Mouse (Mus musculus): Measurements from ENCODE around the gene Rpp38. TPM values are rescaled to one million over a fixed set of nuclear protein-coding genes. Genes with fewer than 3 reads are reported as not detected.

Gene Rpp38
- total and polyA plus RNA-seq, 3 experiments: 9.9 to 16.6 TPM; not detected in 1

DNA sequence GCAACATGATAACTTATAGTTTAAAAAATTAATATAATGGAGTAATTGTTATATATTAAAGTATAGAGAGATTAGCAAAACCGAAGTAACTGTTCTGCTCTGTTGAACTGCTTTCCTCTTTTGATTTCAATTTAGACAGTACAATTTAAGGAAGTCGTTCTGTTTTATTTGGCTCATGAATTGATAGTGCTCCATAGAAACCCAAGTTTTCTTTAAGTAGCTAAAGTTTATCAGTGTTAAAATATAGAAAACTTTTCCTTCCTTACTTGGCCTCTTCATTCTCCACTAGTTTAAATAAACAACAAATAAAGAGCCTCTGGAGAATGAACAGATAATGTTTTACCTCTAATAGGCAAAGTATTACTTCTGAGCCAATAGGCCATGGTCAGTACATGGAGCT lies 46.2 kb downstream of the Rpp38 start:
- Histone ChIP-seq H3K27ac (ENCODE audit: control insufficient read depth, low read depth, low read length) (no peak overlapping the region), H3K9ac (ENCODE audit: control insufficient read depth, low read depth, low read length, poor library complexity, severe bottlenecking) (no peak overlapping the region), H3K4me3 (ENCODE audit: control insufficient read depth in 1 of 2, insufficient read depth in 1 of 2, low read depth in 2 of 2, low read length in 2 of 2) (peak overlapping the region in 1 of 2 experiments; percentile 36; a peak in 2 of 4 replicates), H3K79me2 (ENCODE audit: control insufficient read depth, insufficient read depth, low read length, poor library complexity) (peaks cover 34% of the 10 kb centered on the region), H3K4me1 (ENCODE audit: control insufficient read depth in 1 of 2, insufficient read depth in 2 of 2, low read length in 2 of 2) (peaks cover 7 to 19% of the 10 kb centered on the region in 2 experiments), H3K36me3 (ENCODE audit: control insufficient read depth in 1 of 2, insufficient read depth in 2 of 2, low read length in 2 of 2) (peaks cover 0 to 33% of the 10 kb centered on the region in 2 experiments; a peak in 3 of 4 replicates), H3K27me3 (ENCODE audit: control insufficient read depth in 1 of 2, insufficient read depth in 2 of 2, low read length in 2 of 2) (no peaks in the 10 kb centered on the region), H3K9me3 (replicated peaks; ENCODE audit: insufficient read depth, low read length) (no peaks in the 10 kb centered on the region)
- TF ChIP-seq USF2 (IDR thresholded peaks at IDR 0.05; ENCODE audit: borderline replicate concordance in 1 of 2, insufficient read depth in 1 of 2, low read depth in 1 of 2, low read length in 2 of 2): no peak
- no peak for TF ChIP-seq TCF12 (IDR thresholded peaks at IDR 0.05; ENCODE audit: low read depth, low read length)
- 0 out of 2 replicates have a peak, but pooled peaks have one; percentile 21 for TF ChIP-seq GATA1 (IDR thresholded peaks at IDR 0.05; ENCODE audit: low read depth, low read length)
- no peak for TF ChIP-seq TBP (IDR thresholded peaks at IDR 0.05; ENCODE audit: low read depth, low read length)
- peak in 1 of 2 experiments; percentile 59; a peak in 3 of 4 replicates for TF ChIP-seq EP300 (IDR thresholded peaks at IDR 0.05; ENCODE audit: low read depth in 1 of 2, low read length in 2 of 2)
- DNase-seq (ENCODE audit: low read depth, low spot score): peak; percentile 54

DNA sequence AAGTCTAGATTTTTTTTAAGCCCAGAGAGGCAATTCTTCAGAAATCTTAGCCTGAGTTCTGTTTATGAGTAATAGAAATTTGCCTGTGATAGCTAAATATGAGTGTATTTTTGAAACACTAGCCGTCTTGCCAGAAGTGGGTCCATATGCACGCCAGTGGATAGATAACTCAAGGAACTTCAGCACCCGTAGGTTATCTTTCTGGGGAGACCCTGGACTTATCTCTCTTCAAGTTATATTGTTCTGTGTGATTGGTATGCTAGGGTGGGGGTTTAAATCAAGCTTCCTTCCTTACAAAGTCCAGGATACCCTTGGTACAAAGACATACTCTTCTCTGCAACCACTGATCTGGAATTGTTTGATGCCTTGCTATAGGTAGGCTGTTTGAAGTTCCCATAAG lies 46.7 kb downstream of the Rpp38 start:
- peak overlapping the region; percentile 5; the same call in 1 of the 2 replicates for H3K9ac ChIP-seq (ENCODE audit: control insufficient read depth, low read depth, low read length, poor library complexity, severe bottlenecking)
- DNase-seq (ENCODE audit: low read depth, low spot score): peak; percentile 53
- H3K4me1 ChIP-seq (ENCODE audit: control insufficient read depth in 1 of 2, insufficient read depth in 2 of 2, low read length in 2 of 2): peaks cover 7 to 19% of the 10 kb centered on the region in 2 experiments
- H3K79me2 ChIP-seq (ENCODE audit: control insufficient read depth, insufficient read depth, low read length, poor library complexity): peaks cover 33% of the 10 kb centered on the region
- H3K36me3 ChIP-seq (ENCODE audit: control insufficient read depth in 1 of 2, insufficient read depth in 2 of 2, low read length in 2 of 2): peaks cover 0 to 33% of the 10 kb centered on the region in 2 experiments; a peak in 3 of 4 replicates
- H3K27ac ChIP-seq (ENCODE audit: control insufficient read depth, low read depth, low read length): peak overlapping the region; percentile 81; the same call in 1 of the 2 replicates
- H3K4me3 ChIP-seq (ENCODE audit: control insufficient read depth in 1 of 2, insufficient read depth in 1 of 2, low read depth in 2 of 2, low read length in 2 of 2): peak overlapping the region in 1 of 2 experiments; percentile 98; a peak in 2 of 4 replicates
- H3K9me3 ChIP-seq (replicated peaks; ENCODE audit: insufficient read depth, low read length): no peaks in the 10 kb centered on the region
- H3K27me3 ChIP-seq (ENCODE audit: control insufficient read depth in 1 of 2, insufficient read depth in 2 of 2, low read length in 2 of 2): no peaks in the 10 kb centered on the region
- no peak for TF ChIP-seq SMC3 (IDR thresholded peaks at IDR 0.05; ENCODE audit: low read depth, low read length)
- no peak for TF ChIP-seq USF1 (IDR thresholded peaks at IDR 0.05; ENCODE audit: low read depth, low read length)
- peak; percentile 80 for TF ChIP-seq GATA1 (IDR thresholded peaks at IDR 0.05; ENCODE audit: low read depth, low read length)
- TF ChIP-seq JUND (IDR thresholded peaks at IDR 0.05; ENCODE audit: low read depth, low read length): no peak
- TF ChIP-seq MAZ (IDR thresholded peaks at IDR 0.05; ENCODE audit: low read depth, low read length): 0 out of 2 replicates have a peak, but pooled peaks have one; percentile 38
- TF ChIP-seq ZKSCAN1 (IDR thresholded peaks at IDR 0.05; ENCODE audit: low read depth, low read length): no peak
- peak; percentile 77 for TF ChIP-seq RCOR1 (IDR thresholded peaks at IDR 0.05; ENCODE audit: low read depth, low read length)
- TF ChIP-seq TCF12 (IDR thresholded peaks at IDR 0.05; ENCODE audit: low read depth, low read length): peak; percentile 48
- TF ChIP-seq ZNF384 (IDR thresholded peaks at IDR 0.05; ENCODE audit: low read depth, low read length): peak; percentile 25; the same call in 1 of the 2 replicates
- TF ChIP-seq GABPA (IDR thresholded peaks at IDR 0.05; ENCODE audit: low read depth, low read length): no peak
- TF ChIP-seq ETS1 (IDR thresholded peaks at IDR 0.05; ENCODE audit: low read depth, low read length): peak; percentile 61; the same call in 1 of the 2 replicates
- TF ChIP-seq MYC (IDR thresholded peaks at IDR 0.05; ENCODE audit: low read depth, low read length): peak; percentile 2; the same call in 1 of the 2 replicates
- TF ChIP-seq ZMIZ1 (IDR thresholded peaks at IDR 0.05; ENCODE audit: low read depth, low read length): no peak
- TF ChIP-seq RAD21 (IDR thresholded peaks at IDR 0.05; ENCODE audit: low read depth, low read length): no peak
- 0 out of 2 replicates have a peak, but pooled peaks have one; percentile 34 for TF ChIP-seq MAFK (IDR thresholded peaks at IDR 0.05; ENCODE audit: borderline replicate concordance, low read depth, low read length)
- 0 out of 2 replicates have a peak, but pooled peaks have one; percentile 18 for TF ChIP-seq ELF1 (IDR thresholded peaks at IDR 0.05; ENCODE audit: low read depth, low read length)
- TF ChIP-seq MAX (IDR thresholded peaks at IDR 0.05; ENCODE audit: low read length): no peak
- peak; percentile 49; the same call in 1 of the 2 replicates for TF ChIP-seq SIN3A (IDR thresholded peaks at IDR 0.05; ENCODE audit: low read length)
- peak; percentile 40 to 66; a peak in 3 of 4 replicates for TF ChIP-seq EP300 (IDR thresholded peaks at IDR 0.05; ENCODE audit: low read depth in 1 of 2, low read length in 2 of 2)
